Mouse (Mus musculus) WW6 (cell line): ENCODE results near the gene Gm4922.

Source experiments
- DNase-seq: peaks from one replicate; pipeline ENCODE4 v3.0.0-alpha.2; 2013; ENCODE audit warnings: low read depth, low spot score

Gene Gm4922

DNA sequence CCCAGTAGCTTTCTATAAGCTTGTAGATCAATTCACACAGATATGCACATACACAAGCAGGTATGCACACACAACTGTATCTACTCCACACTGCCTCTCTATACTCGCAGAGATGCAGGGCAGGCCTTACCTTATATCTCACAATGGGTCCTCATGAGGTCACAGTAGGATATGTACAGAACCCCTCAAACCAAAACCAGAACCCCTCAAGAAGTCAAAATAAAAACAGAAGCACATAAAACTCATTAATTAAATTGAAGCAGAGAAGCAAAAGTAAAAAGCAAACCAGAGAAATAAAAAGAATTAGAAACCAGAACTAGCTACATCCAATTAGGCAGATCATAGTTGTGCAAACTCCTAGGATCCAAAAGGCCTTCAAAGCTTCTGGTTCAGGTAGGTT is at the start of gene Gm4922:
Gene Gm4922 (minus strand): TSS at position 101 of the 400 bp plus-strand sequence.
- no peak for DNase-seq

GRCm38 (mm10) chr10:18835684-18836479 is 49.3 kb upstream of the Gm4922 start:
- DNase-seq: no peak

DNA sequence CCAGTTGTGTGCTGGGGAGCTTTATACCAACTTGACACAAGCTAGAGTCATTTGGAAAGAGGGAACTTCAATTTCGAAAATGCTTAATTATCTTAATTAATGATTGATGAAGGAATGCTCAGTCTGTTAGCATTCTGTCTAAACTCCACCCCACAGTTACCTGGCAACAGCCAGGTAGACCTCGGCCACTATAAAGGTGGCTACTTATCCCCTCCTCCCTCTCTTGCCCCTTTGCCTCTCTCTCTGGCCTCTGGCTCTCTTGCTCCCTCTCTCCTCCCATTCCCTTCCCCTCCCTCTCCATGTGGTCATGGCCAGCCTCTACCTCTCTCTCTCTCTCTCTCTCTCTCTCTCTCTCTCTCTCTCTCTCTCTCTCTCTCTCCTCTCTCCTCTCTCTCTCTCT is 47.8 kb upstream of the Gm4922 start:
- no peak for DNase-seq

GRCm38 (mm10) chr10:18831823-18832222 is 45.2 kb upstream of the Gm4922 start:
- no peak for DNase-seq

- no peak for DNase-seq
Observed at GRCm38 (mm10) chr10:18830359-18830758, 43.8 kb upstream of the Gm4922 start.

- no peak for DNase-seq
Observed at GRCm38 (mm10) chr10:18827936-18828335, 41.3 kb upstream of the Gm4922 start.

GRCm38 (mm10) chr10:18826107-18826506 is 39.5 kb upstream of the Gm4922 start:
- no peak for DNase-seq

GRCm38 (mm10) chr10:18825143-18825542 is 38.5 kb upstream of the Gm4922 start:
- no peak for DNase-seq

DNA sequence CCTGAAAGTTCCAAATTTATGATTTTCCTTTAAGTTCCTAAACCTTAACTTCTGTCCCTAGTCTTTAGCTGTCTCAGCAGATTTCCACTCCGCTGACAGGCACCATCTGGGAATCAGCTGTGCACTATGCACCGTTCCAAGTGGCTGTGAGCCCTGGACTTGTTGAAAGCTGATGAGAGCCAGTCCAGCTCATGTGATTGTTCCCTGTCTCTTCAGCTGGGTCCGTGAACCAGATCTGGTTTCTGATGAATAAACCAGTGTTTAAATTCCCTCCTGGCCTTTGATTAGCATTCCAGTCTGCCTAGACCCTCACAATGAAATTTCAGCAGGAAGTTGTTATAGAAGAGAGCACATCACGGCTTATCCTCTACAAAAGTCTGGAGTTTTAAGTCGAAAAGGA is 30.0 kb upstream of the Gm4922 start:
- no peak for DNase-seq

GRCm38 (mm10) chr10:18811751-18812150 is 25.2 kb upstream of the Gm4922 start:
- no peak for DNase-seq

DNA sequence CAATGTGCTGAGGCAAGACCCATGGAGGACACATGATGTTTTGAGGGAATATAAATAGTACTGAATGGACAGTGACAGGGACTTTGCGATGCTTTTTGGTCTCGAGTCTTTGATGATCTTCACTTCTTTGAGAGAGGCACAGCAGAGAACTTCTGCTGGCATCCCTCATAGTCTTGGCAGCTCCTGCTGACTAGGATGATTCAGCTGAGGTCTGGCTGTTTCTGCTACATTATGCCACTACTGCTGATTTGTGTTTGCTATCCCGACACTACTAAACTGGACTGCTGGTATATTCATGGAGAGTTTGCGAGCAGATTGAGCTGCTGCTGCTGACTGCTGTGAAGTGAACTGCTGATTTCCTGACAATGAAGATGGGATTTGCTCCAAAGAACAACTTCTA is 3.5 kb upstream of the Gm4922 start:
- DNase-seq: no peak

DNA sequence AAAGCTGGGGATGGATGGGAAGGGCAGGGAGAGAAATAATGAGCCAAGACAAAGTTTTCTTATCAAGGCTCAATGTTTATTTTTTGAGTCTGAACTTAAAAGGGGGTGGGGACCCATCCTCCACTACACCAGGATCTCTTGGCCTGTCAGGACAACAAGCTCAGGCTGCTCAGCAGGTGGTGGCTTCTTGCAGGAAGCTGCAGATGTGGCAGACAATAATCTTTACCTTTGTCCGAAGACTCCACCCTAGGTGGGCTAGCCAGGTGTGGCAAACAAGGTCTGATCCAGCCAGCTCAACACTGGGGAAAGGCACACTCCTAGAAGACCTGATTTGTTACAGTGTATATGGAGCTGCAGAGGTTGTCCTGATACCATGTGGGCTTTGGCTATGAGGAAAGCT is 2.0 kb upstream of the Gm4922 start:
- DNase-seq: no peak

DNA sequence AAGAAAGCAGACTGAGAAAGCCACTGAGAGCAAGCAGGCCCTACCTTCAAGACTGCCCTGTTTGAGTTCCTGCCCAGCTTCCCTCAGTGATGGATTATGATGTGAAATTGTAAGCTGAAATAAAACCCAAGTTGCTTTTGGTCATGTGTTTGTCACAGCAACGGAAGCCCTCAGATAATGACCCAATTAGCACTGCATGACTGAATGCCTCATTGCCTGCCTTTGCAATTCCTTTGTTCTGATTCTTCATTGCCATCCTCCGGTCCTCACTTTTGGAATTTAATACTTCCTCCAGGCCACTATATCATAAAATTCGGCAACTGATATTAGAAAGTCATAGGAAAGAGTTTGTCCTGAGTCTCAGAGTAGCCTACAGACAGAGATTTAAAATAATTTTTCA is 9.0 kb downstream of the Gm4922 start:
- no peak for DNase-seq

DNA sequence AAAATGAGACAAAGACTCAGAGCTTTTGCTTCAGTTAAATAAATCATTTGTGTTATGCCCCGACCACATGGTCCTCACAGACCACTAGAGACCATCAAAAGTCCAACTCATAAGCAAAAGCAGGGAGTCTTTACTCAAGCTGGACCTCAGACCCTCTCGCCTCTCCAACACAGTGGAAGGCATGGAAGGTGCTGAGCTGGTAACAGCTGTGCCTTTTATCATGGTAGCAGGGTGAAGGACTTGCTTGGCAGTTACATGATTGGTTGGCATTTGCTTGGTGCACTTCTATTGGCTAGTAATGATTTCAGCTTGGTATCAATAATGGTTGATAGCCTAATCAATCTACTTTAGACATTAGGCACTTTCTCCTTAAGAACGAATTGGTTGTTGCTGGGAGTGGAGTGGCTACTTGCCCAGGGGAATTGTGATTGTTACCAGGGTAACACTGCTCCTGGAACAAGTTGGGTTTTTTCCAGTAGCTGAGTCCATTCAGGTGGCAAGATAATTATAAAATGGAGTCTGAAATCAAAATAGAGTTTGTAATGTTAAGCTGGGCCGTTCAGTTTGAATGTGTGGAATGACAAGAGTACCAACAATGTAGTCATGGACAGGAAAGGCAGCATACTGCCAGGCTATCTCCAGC is 13.9 kb downstream of the Gm4922 start:
- DNase-seq: no peak

DNA sequence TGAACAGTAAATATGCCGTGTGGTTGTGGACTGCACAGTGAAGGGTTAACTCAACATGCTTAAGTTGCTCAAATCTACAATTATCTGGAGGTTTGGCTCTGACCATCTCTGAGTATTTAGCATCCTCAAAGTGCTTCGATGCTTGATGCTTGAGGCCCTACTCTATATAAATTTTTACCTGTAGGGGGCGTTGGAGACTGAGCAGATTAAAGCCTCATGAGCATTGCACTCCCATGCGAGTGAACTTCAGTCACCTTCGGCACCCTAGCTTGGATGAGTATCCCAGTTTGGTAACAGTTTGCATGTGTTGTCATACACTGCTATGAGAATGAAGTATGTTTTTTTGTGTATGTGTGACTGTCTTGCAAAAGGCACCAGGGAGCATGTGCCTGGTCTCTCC is 16.7 kb downstream of the Gm4922 start:
- no peak for DNase-seq

DNA sequence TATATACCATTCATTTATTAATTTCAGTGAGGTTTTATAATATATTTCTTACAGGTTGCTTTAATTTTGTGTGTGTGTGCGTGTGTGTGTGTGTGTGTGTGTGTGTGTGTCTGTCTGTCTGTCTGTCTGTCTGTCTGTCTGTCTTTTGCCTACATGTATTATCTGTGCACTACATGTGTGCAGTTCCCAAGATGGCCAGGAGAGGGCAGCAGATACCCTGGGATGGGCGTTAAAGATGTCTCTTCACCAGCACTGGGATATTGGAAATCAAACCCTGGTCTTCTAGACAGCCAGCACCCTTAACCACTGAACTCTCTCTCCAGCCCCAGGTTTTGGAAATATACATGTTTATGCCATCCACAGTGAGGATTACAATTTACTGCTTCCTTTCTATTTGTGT is 26.4 kb downstream of the Gm4922 start:
- DNase-seq: no peak

DNA sequence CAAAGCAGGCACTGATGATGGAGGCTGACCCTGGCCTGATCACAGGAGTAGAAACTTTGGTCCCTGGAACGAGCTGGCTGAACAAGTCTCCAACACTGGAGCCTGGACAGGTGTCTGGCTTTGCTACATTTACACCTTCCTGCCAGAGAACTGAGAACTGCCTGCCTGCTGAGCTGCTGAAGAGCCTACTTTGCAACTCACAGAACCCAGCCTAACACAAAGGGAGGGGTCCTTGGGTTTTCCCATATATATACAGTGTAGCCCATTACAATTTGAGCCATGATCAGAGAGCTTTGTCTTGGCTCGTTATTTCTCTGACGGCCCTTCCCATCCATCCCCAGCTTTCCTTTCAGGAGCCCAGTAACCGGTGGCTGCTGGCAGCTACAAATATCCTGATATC is 36.5 kb downstream of the Gm4922 start:
- no peak for DNase-seq

DNA sequence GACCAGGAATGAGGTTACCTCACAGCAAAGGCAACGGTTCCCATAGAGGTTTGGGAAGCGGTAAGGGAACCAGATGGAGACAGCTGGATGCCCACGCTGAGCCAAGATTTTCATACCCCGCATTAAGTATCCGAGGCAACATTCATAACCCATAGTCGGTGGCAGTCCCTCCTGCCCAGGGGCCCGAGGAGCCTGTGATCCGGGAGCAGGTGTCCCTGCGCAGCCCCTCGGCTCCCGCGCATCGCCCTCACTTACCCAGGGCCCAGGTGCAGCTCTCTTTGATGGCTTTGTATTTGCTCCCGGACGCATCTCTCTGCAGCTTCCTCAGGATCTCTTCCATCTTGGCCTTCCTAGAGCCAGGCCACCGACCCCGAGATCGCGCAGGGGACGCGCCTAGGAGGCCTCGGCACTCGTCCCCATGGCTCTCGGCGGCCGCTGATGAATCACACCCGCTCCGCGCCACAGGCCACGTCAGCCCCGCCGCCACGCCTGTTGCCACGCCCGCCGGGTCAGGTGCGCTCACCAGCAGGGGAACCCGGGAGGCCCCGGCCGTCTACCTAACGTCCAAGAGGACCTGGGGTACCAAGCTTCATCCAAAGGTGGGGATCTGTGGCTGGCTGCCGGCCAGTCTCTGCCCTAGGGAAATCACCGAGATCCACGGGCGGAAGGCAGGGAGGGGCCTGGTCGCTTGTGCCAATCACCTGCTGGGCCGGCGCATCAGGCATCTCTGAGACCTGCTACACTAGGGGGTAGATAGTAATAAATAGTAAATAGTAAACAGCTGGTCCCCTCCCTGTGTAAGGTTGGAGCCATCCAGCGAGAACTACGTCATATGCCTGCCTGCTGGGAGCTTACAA is 43.1 kb downstream of the Gm4922 start, which contains the start of gene Arfgef3:
Gene Arfgef3 (minus strand): TSS at position 664 of the 857 bp plus-strand sequence.
- DNase-seq: peak; percentile 11

DNA sequence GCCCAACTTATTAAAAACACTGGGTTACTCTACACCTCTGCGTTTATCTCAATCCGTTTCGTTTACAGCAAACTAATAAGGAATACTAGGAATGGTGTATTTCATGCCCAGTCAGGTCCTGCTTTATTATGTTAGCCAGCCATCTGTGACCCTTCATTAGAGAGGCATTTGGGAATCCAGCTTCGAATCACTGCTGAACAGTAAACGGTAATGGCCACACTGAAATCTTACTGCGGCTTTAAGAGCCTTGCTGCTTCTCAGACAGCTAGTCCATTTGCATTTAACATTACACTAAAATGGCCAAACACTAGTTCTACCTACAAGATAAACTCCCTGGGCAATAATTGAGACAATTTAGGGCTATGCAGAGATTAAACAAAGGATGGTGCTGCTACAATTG is 44.5 kb downstream of the Gm4922 start:
- DNase-seq: no peak

GRCm38 (mm10) chr10:18741024-18741423 is 45.6 kb downstream of the Gm4922 start:
- DNase-seq: no peak
